ENCODE assay signal across 7 mouse cellular contexts in genomic region chr11:54534871-54535270, GRCm38 (mm10). TPM values are rescaled to one million over a fixed set of nuclear protein-coding genes. Genes with fewer than 3 reads are reported as not detected.
DNase-seq lines count a peak whose midpoint lies in the region; ATAC-seq and TF ChIP-seq lines count a peak whose summit lies in the region.

No protein-coding gene starts in this region.

- CTCF ChIA-PET in Patski (lab: Charles Lee): interaction anchor here (0.7 to 1.7 kb wide), 10 partner anchors 9 to 226 kb away, joined by 3 to 10 read pairs (median 4); partner anchors contain the start of gene Rapgef6

- TF ChIP-seq POLR2A in CH12.LX (IDR thresholded peaks at IDR 0.05; ENCODE audit: low read depth, low read length): no peak

- peaks cover 15 to 69% of the 10 kb centered on the region in 2 experiments for H3K4me1 ChIP-seq in CH12.LX (ENCODE audit: control insufficient read depth in 1 of 2, insufficient read depth in 2 of 2)
- H3K4me1 ChIP-seq in lung, postnatal 0 days (ENCODE audit: insufficient read depth, low read depth, low read length): peaks cover 12% of the 10 kb centered on the region; the same call in 1 of the 2 replicates

- peak; percentile 74 for DNase-seq in CH12.LX (ENCODE audit: extremely low read depth)
- no peak for DNase-seq in Patski (ENCODE audit: low read depth, low spot score)
- DNase-seq in cerebellum, postnatal 10 days: peak; percentile 84 to 88
- peak; percentile 80 for DNase-seq in gastrocnemius, postnatal 10 days
- DNase-seq in layer of hippocampus, adult 8-10 months (ENCODE audit: low spot score in 2 of 2): peak; percentile 26 to 73
- DNase-seq in lung, postnatal 0 days (ENCODE audit: low spot score): peak; percentile 81
- DNase-seq in skeletal muscle tissue, adult 2 months (ENCODE audit: low read depth, low spot score): peak; percentile 39

- H3K79me2 ChIP-seq in CH12.LX (replicated peaks; ENCODE audit: control insufficient read depth, extremely low read depth, insufficient read depth, poor library complexity, severe bottlenecking): peaks cover 76% of the 10 kb centered on the region

- TF ChIP-seq EP300 in CH12.LX (IDR thresholded peaks at IDR 0.05; ENCODE audit: low read length): no peak
- no peak for TF ChIP-seq EP300 in lung, postnatal 0 days (IDR thresholded peaks at IDR 0.05)

- TF ChIP-seq CTCF in CH12.LX (conservative IDR thresholded peaks at IDR 0.05 in 1 of 2, IDR thresholded peaks at IDR 0.05 in 1 of 2; ENCODE audit: low read depth in 2 of 2, low read length in 2 of 2) (peak; percentile 94 to 97), Patski (IDR thresholded peaks at IDR 0.05) (peak; percentile 89)
- peak; percentile 88 for TF ChIP-seq CTCF in lung, postnatal 0 days (IDR thresholded peaks at IDR 0.05)

- no peak overlapping the region for H3K27ac ChIP-seq in CH12.LX (ENCODE audit: insufficient read depth, low read depth)
- no peak overlapping the region for H3K27ac ChIP-seq in lung, postnatal 0 days (ENCODE audit: low read length)

- 40% methylated on average over 6 of the region's 6 CpGs for WGBS in lung, postnatal 0 days

- H3K27me3 ChIP-seq in CH12.LX (replicated peaks) (no peaks in the 10 kb centered on the region), Patski (no peaks in the 10 kb centered on the region)
- no peaks in the 10 kb centered on the region for H3K27me3 ChIP-seq in lung, postnatal 0 days (replicated peaks; ENCODE audit: insufficient read depth, low read length)

- ATAC-seq in Patski: no peak
- ATAC-seq in lung, postnatal 0 days: 0 out of 2 replicates have a peak, but pooled peaks have one; percentile 33

- H3K36me3 ChIP-seq in CH12.LX (replicated peaks in 1 of 2; ENCODE audit: control insufficient read depth in 1 of 2, insufficient read depth in 1 of 2, low read length in 1 of 2): peaks cover 0 to 27% of the 10 kb centered on the region in 2 experiments
- H3K36me3 ChIP-seq in lung, postnatal 0 days (ENCODE audit: insufficient read depth, low read length): no peaks in the 10 kb centered on the region

- no peaks in the 10 kb centered on the region for H3K9me3 ChIP-seq in CH12.LX (replicated peaks; ENCODE audit: low read length)
- H3K9me3 ChIP-seq in lung, postnatal 0 days (ENCODE audit: low read length): no peaks in the 10 kb centered on the region

- in situ Hi-C loops in CH12.LX (cut with MboI; ENCODE audit: low pct_ligation_motif_present, low pct_unique_long_range_greater_than_20kb, low sequenced_read_pairs) (no loop called here), Patski (cut with MboI; ENCODE audit: low pct_unique_long_range_greater_than_20kb) (loop anchor here (5.0 kb wide), 1 partner anchor 228 kb away; no protein-coding TSS in a partner anchor)

- dilution Hi-C loops in CH12.LX (cut with MboI; ENCODE audit: extremely low pct_ligation_motif_present, extremely low pct_unique_long_range_greater_than_20kb, low sequenced_read_pairs): no loop called here

- TF ChIP-seq RAD21 in CH12.LX (IDR thresholded peaks at IDR 0.05; ENCODE audit: low read depth, low read length): peak; percentile 95

- POLR2A ChIA-PET in Patski (lab: Charles Lee): no interaction called here

- H3K9ac ChIP-seq in CH12.LX (ENCODE audit: insufficient read depth, low read depth): no peak overlapping the region
- no peak overlapping the region for H3K9ac ChIP-seq in lung, postnatal 0 days (replicated peaks; ENCODE audit: low read depth)

- peak overlapping the region; percentile 30; the same call in 1 of the 2 replicates for H3K4me2 ChIP-seq in CH12.LX (ENCODE audit: insufficient read depth, low read depth, poor library complexity, severe bottlenecking)
- H3K4me2 ChIP-seq in lung, postnatal 0 days (replicated peaks; ENCODE audit: low read depth, low read length): no peak overlapping the region

- no peak overlapping the region for H3K4me3 ChIP-seq in CH12.LX (replicated peaks in 1 of 3; ENCODE audit: low read depth in 2 of 3, low read length in 2 of 3, poor library complexity in 1 of 3)
- no peak overlapping the region for H3K4me3 ChIP-seq in lung, postnatal 0 days (ENCODE audit: low read depth, low read length)

TF ChIP-seq in CH12.LX, 34 proteins besides CTCF, POLR2A, EP300 and RAD21:
- TF ChIP-seq NELFE (IDR thresholded peaks at IDR 0.05; ENCODE audit: low read depth, low read length) (peak; percentile 48; the same call in 1 of the 2 replicates), MYC (IDR thresholded peaks at IDR 0.05; ENCODE audit: low read depth, low read length) (peak; percentile 59), MAZ (IDR thresholded peaks at IDR 0.05; ENCODE audit: low read depth, low read length) (0 out of 2 replicates have a peak, but pooled peaks have one; percentile 25), SMC3 (IDR thresholded peaks at IDR 0.05; ENCODE audit: low read depth, low read length) (peak; percentile 88), BHLHE40 (IDR thresholded peaks at IDR 0.05; ENCODE audit: low read depth, low read length) (peak; percentile 16; the same call in 1 of the 2 replicates), TCF12 (IDR thresholded peaks at IDR 0.05; ENCODE audit: low read depth, low read length) (0 out of 2 replicates have a peak, but pooled peaks have one; percentile 34), HCFC1 (IDR thresholded peaks at IDR 0.05; ENCODE audit: low read depth, low read length) (0 out of 2 replicates have a peak, but pooled peaks have one; percentile 23), MAX (IDR thresholded peaks at IDR 0.05; ENCODE audit: low read length) (no peak), ZNF384 (IDR thresholded peaks at IDR 0.05; ENCODE audit: low read depth, low read length) (0 out of 2 replicates have a peak, but pooled peaks have one; percentile 33), E2F4 (IDR thresholded peaks at IDR 0.05; ENCODE audit: insufficient replicate concordance, low read depth, low read length) (0 out of 2 replicates have a peak, but pooled peaks have one; percentile 35), RCOR1 (conservative IDR thresholded peaks at IDR 0.05; ENCODE audit: low read depth, low read length) (no peak), IRF4 (IDR thresholded peaks at IDR 0.05; ENCODE audit: low read depth, low read length) (peak; percentile 60; the same call in 1 of the 2 replicates), ZC3H11A (IDR thresholded peaks at IDR 0.05; ENCODE audit: low read depth, low read length) (peak; percentile 43), SIN3A (IDR thresholded peaks at IDR 0.05; ENCODE audit: low read length) (no peak), JUND (conservative IDR thresholded peaks at IDR 0.05; ENCODE audit: low read depth, low read length) (peak; percentile 63), JUN (IDR thresholded peaks at IDR 0.05; ENCODE audit: insufficient read depth, low read depth, low read length) (no peak), MEF2A (IDR thresholded peaks at IDR 0.05; ENCODE audit: borderline replicate concordance, low read depth, low read length) (peak; percentile 76), MXI1 (IDR thresholded peaks at IDR 0.05; ENCODE audit: low read depth, low read length) (no peak), CHD1 (IDR thresholded peaks at IDR 0.05; ENCODE audit: low read depth, low read length) (no peak)

RNA-seq across cellular contexts. Expression of gene Rapgef6, which starts 12.2 kb away (rescaled TPM):
- total RNA-seq in CH12.LX (2012; rRNA removed) (34.1 and 38.3 TPM in 2 replicates), CH12.LX (2014; rRNA removed) (36.7 and 39.5 TPM in 2 replicates)
- polyA plus RNA-seq in CH12.LX (2012; ENCODE audit: insufficient read length, low read depth) (54.8 and 63.8 TPM in 2 replicates), Patski (2021) (17.8 TPM)
- 10 to 100 TPM in 1 of 2 experiments, 1 to 10 TPM in 1; 9.0 to 13.6 TPM for total RNA-seq in gastrocnemius, postnatal 10 days (2021)
- 10 to 100 TPM; 39.3 to 51.0 (median 45.2) TPM for total RNA-seq in layer of hippocampus, adult 8-10 months (2022)
- polyA plus RNA-seq in lung, postnatal 0 days (2015; fragmentation: Nextera tagmentation; extraction: Ambion mirVana): 28.3 and 30.1 TPM in 2 replicates
